Mouse (Mus musculus) gastrocnemius, adult 18-20 months (tissue): ENCODE measurements around the gene 0610010K14Rik. TPM values are rescaled to one million over a fixed set of nuclear protein-coding genes. Genes with fewer than 3 reads are reported as not detected.

ENCODE experiments used
- DNase-seq: peaks from one replicate; pipeline ENCODE4 v3.0.0; 2021; ENCODE audit warnings: low spot score
- long read RNA-seq, 2 experiments: library from polyadenylated mRNA; stranded (forward); transcript quantifications; one replicate each; pipeline ENCODE4 v2.0.0; 2021
- total RNA-seq, 2 experiments: library from RNA; stranded (reverse); gene quantifications; 2 replicates each; pipeline ENCODE4 v1.2.3; 2021

The 0610010K14Rik gene
- total RNA-seq, result 10 to 100 TPM; 30.3 to 30.7 TPM
- long read RNA-seq, experiment 1, transcript 0610010K14Rik-202 (5 exons, 779 nt), result minor isoform, 5 of 36 reads
- long read RNA-seq, experiment 1, transcript 0610010K14Rik-206 (6 exons, 576 nt), result major isoform, 7 of 36 reads
- long read RNA-seq, experiment 1, transcript 0610010K14Rik-209 (4 exons, 667 nt), result minor isoform, 6 of 36 reads
- long read RNA-seq, experiment 1, partial matches to known transcripts, result 1 of 36 reads
- long read RNA-seq, experiment 1, other reads (novel, unspliced or antisense), result 12 of 36 reads
- long read RNA-seq, experiment 2, transcript 0610010K14Rik-208 (6 exons, 880 nt), result major isoform, 6 of 20 reads
- long read RNA-seq, experiment 2, partial matches to known transcripts, result 1 of 20 reads
- long read RNA-seq, experiment 2, other reads (novel, unspliced or antisense), result 8 of 20 reads

GRCm38 (mm10) chr11:70237457-70238167, at the start of gene 0610010K14Rik:
Gene 0610010K14Rik (minus strand): TSS chr11:70237914.
- peak; percentile 98 for DNase-seq

- DNase-seq, result no peak
These were observed 48.0 kb upstream of the 0610010K14Rik start for GRCm38 (mm10) chr11:70285686-70286085.

- peak; percentile 49 for DNase-seq
These were observed 47.0 kb upstream of the 0610010K14Rik start for GRCm38 (mm10) chr11:70284757-70285156.

DNA sequence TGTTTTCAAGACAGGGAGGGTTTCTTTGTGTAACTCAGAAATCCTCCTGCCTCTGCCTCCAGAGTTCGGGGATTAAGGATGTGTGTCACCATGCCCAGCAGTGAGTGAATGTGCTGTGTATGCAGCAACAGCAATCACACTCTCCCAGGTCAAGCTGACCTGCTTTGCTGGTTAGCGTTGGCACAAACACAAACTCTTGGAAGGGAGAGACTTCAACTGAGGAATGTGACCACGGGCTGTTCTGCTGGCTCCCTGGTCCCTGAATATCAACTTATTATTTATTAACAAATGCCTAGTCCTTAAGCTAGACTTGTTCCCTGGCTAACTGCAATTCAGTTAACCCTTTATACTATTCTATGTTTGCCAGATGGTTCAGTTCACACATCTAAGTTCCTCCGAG, 46.0 kb upstream of the 0610010K14Rik start:
- DNase-seq, result no peak

DNA sequence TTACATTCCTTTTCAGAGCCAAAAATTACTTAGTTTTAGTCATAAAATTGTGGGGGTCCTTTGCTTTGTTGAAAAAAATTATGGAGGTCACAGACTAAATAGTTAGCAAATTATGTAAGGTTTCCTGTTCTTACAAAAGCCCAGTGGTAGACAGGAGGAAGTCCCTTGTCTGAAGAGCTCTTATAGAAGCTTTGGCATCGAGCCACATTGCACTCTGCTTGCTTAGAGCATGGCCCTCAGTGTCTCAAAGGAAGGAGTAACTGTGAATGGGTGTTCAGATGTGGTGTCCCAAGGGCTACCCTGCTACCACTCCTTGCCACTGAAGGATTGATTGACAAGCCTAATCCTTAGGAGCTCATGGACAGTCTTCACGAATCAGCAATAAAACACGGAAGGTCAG, 42.7 kb upstream of the 0610010K14Rik start:
- no peak for DNase-seq

DNA sequence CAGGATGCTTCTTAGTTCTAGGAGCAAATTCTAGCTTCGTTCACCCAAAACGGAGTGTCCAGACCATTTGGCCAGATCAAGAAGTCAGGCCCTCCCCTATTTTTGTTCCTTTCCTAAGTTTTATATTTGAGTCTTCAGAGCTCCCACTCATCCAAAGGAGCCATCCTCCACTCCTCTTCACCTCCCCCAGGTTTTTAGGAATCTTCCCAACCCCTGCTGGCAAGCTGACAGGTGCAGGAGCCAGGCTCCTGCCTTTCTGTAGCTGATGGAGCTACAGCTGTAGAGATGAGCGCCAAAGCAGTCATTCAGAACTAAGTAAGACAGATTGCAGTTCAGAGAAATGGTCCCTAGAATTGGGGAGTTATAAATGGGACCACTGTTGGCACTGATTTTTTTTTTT, 41.2 kb upstream of the 0610010K14Rik start:
- DNase-seq, result no peak

GRCm38 (mm10) chr11:70271641-70272040, 33.9 kb upstream of the 0610010K14Rik start:
- DNase-seq, result no peak

- peak; percentile 41 for DNase-seq
These were observed 28.7 kb upstream of the 0610010K14Rik start for GRCm38 (mm10) chr11:70266405-70266804.

- no peak for DNase-seq
These were observed 28.1 kb upstream of the 0610010K14Rik start for GRCm38 (mm10) chr11:70265819-70266218.

DNA sequence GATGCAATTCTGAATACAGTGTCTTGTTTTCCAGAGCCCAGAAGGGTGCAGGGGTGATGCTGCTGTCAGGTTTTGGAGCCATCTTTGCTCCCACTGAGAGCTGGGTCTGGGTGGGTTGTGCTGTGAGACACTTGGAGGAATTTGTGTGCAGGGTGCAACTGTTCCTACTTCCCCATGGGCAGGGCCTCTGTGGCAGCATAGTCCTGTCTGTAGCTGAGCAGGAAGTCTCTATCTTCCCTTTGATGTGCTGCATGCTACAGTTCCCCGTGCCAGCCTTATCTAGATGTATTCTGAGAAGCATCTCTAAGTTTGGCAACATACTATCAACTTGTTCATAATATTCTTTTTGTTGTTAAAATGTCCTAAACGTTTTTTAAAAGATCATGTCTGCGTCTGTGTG, 27.5 kb upstream of the 0610010K14Rik start:
- DNase-seq, result no peak

GRCm38 (mm10) chr11:70259035-70259434, 21.3 kb upstream of the 0610010K14Rik start:
- DNase-seq, result no peak

- DNase-seq, result no peak
These were observed 17.3 kb upstream of the 0610010K14Rik start, which contains the start of gene Alox12 for GRCm38 (mm10) chr11:70254931-70255531. Gene Alox12 (minus strand): TSS chr11:70255353.

DNA sequence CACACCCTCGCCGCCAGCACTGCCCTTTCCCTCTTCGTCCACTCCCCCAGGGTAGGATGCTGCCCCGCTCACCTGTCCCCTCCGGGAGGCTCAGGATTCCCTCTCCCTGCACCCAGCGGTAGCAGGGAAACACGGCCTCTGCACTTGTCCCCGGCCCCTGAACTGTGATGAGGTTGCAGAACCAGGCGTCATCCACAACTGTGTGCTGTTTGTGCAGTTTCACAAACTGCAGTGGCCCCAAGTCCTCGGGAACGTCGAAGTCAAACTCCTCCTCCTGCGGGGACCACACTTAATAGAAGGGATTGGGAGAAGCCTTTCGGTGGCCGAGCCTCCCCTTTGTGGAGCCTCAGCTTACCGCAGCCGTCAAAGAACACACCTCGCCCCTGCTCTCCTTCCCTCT, 16.6 kb upstream of the 0610010K14Rik start:
- DNase-seq, result no peak

- no peak for DNase-seq
These were observed 14.1 kb upstream of the 0610010K14Rik start for GRCm38 (mm10) chr11:70251853-70252252.

GRCm38 (mm10) chr11:70250150-70250549, 12.4 kb upstream of the 0610010K14Rik start:
- DNase-seq, result no peak

DNA sequence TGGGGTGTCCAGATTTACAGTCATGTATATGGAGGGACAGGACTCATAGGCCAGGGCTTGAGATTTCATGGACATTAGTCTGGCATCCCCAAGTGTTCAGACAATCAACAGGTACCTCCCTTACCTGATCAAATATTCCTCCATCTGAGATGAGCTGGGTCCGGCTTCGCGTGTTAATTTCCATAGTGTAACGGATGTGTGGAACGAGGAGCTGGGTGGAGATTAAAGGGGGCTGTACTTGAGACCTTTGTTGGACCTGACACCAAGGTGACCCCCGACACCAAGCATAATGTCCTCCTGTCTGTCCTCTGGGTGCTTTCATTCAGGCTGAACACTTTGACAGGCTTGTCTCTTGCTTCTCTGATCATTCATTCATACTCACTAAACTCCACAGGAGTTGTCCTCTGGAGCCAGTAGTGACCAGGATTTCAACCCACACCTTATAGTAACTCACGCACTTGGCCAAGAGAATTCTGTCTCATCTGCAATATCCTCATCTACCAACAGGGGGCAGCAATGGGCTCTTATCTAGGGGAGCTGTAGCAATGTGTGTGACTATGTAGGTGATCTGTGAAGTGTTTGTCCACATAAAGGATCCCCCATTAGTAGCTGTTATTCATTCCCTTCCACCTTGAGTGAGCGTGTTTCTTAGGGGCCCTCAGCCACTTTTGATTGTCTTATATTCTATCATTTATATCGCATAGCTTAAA, 9.6 kb upstream of the 0610010K14Rik start:
- peak; percentile 73 for DNase-seq

GRCm38 (mm10) chr11:70242591-70242990, 4.9 kb upstream of the 0610010K14Rik start:
- DNase-seq, result no peak

GRCm38 (mm10) chr11:70239541-70240279, 2.0 kb upstream of the 0610010K14Rik start, which contains the start of the genes Gm21988 and Rnasek:
Gene Gm21988 (minus strand): TSS chr11:70239830.
Gene Rnasek (minus strand): TSS chr11:70239842.
- DNase-seq, result peak; percentile 86

GRCm38 (mm10) chr11:70238591-70239440, 1.1 kb upstream of the 0610010K14Rik start:
- no peak for DNase-seq

GRCm38 (mm10) chr11:70236717-70237116, 997 bp downstream of the 0610010K14Rik start:
- DNase-seq, result no peak
